Mouse (Mus musculus) ovary, postnatal 14 days (tissue): Measurements from ENCODE around the gene Cygb.
"Not testable (repeated sequence)": the region's sequence is repeated elsewhere in the genome, so short reads cannot be mapped to it uniquely, and the experiment has no call there.

Experiments used
- DNase-seq: peaks from one replicate; pipeline ENCODE4 v3.0.0; 2022; ENCODE audit warnings: low spot score

The Cygb gene

DNA sequence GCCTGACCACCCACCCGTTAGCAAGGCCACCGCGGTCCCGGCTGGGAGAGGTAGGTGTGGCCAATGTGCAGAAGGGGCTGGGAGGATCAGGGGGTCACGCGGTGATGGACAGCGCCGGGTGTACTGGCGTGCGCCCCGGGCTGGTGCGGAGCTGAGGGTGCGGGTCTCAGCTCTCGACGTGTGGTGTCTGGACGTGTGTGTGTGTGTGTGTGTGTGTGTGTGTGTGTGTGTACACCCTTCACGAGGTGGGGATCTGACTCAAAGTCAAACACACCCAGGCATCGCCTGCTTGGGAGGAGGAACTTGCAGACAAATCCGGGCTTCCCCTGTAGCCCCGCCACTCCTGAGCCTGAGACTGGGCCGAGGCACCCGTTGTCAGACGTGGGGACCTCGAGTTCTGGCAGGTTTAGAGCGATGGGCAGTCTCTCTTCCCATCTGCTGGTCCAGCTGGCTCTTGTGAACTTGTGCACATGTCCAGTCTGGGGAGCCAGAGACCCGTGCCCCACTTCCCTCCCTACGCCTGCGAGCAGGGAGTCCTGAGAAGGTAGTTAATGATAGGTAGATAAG, at the start of gene Cygb:
Gene Cygb (minus strand): TSS at position 59 of the 567 bp plus-strand sequence.
- no peak for DNase-seq

DNA sequence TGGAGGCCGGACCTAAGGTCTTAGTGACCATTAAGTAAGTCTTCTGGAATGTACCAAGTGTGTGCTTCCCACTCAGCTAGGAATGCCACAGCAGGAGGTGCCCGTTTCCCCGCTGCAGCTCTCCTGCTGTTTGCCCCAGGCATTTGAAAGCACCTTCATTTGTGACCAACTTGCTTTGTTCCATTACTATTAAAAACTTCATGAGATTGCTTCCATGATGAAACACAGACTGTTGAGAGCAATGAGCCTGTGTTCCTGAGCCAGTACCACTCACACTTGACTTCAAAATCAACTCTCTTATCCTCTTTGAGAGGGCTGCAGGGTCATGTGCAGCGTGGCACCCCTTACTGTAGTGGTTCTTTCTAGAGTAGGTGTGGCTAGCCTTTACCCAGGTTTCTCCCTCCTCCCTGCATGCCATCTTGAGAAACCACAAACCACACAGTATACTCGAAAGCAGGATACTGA, 47.3 kb upstream of the Cygb start:
- no peak for DNase-seq

DNA sequence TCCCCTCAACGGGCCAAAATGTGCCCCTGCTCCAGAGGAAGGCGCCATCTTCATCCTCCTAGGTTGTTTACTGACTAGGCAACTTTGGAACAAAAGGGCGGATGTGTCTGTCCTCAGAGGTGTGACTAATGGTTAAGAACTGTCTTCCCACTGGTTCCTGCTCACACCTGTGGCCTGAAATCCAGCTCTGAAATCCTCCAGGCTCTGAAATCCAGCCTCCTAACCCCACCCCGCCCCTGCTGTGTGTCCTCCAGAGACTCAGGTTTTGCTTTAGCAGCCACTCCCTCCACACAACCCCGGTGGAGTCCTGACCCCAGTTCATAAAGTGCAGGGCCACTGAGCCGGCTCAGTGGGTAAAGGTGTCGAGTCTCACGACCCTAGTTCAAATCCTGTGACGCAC, 43.4 kb upstream of the Cygb start:
- no peak for DNase-seq

DNA sequence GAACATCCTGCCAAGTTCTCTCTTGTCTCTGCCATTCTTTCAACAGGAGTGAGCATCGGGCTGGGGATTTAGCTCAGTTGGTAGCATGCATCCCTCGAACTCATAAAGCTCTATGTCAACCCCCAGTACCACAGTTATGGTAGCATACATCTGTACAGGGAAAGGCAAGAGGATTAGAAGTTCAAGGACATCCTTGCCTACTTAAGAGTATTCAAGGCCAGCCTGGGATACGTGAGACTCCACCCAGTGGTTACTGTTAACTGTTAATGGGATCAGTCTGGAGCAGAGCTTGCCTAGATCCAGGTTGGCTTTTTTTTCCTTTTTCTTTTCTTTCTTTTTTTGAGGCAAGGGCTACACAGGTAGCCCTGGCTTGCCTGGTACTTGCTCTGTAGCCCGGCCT, 42.3 kb upstream of the Cygb start:
- DNase-seq, result no peak

DNA sequence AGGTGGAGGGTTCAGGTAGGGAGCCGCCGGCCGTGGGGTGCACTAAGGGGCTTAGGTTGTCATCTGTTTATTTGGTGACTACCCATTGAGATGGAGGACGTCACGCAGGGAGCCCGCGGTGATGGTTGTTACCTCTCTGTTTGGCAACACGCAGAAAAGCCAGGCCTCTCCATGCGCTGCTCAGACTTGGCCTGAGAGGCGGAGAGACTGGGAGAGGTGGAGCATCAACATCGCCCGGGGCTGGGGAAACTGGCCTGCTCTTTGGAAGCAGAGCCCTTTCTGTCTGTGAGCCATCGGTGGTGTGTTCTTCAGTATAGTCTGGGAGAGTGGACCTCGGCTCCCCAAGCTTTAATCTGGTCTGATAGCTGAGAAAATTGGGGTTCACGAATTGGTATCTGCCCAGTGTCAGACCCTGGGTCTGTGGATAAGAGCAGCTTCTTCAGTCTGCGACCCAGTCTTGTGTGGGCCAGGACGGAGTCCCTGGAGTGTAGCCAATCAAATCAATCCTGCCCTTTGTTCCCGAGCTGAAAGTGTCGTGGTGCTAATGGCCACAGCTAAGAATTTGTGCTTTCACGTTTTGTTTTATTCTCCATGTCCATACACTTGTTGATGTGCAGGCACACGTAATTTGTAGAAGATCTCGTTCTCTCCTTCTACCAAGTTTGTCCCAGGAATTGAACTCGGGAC, 41.2 kb upstream of the Cygb start:
- DNase-seq, result no peak

DNA sequence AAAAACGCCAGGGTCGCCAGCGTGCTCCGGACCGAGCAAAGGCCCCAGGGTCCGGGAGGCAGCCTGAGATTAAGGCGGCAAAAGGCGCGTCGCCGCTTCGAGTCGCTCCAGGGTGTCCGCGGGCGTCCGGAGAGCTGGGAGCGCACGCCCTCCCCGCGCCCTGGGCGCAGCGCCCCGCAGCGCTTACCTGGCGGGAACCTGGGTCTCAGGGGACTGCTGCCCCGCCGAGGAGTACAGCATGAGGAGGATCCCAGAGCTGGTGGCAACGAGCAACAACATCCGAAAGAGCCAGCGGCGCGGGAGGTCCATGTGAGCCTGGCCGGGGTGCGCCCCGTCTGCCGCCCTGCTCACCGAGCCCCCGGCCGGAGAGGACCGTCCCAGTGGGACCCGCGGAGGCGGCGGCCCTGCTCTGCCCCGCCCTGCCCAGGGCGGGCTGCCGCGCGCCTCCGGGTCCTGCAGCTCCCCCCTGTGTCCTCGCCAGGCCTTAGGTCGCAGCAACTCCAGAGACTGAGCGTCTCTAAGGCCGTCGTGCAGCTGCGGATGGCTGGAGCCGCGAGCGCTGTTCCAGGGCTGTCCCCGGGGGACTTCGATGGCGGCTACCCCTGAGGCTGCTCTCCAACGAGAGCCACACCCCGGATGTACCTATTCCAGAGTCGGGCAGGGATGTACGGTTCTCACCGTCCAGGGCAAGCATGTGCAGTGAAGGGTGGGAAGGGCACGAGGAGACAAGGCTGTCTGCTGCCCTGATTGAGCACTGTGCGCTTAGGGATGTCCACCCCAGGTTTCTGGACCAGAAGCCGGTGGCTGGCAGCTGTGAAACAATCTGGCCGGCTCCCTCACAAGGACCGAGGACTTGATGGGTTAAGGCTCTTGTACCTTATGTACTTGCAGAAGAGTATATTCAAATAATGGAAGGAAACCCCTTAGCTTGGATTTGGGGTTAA, 40.4 kb upstream of the Cygb start:
- DNase-seq, result no peak

DNA sequence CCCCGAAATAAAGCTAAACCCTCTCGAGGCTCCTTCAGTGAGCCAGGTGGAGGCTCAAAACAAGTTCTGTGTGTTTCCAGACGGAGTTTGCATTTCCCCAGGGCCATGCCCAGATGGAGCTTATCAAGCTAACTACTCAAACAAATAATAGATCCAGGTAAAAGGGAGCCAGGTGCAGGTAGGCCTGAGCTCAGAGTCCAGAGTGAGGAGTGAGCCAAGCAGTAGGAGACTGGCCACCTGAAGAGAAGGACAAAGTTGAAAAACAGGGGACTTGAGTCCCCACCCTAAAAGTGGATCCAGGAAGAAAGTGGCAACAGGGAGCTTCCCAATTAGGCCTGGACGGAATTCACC, 39.8 kb upstream of the Cygb start:
- DNase-seq, result no peak

DNA sequence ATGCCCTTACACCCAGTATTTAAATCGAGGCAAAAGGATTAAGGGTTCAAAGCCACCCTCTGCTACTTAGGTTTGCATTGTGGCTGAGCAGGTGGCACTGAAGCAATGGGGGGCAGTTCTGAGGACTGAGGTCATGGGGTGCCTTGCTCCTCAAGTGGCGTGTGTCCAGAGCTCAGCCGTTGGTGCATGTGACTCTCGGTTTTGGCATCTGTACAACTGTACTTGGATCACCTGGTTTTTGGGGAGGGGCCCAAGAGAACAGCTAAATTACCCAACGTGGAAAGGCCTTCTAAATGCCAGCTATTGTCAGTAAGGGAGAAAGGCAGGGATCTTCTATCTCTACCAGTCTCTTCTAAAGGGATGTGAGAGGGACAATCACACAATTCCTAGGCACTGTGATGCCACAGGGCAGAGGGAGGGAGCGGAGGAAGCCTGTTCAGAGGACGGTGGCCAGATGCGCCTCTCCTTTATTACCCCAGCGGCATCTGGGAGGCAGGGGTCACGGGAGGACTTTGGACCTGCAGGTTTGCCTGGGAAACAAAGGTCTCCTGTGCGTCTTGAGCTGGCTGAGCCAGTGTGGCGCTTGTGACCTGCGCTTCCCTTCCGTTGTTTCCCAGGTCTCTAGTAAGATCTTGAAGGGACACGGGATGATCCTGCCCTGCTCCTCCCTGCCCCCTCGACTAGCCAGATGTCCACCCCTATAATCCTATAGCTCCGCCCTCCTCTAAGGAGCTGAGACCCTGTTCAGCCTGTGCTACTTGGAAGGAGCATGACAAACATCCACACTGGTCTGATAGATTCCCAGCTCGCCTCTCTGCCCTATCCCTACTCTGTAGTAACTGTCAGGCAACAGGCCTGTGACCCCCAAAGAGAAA, 36.8 kb upstream of the Cygb start:
- no peak for DNase-seq

DNA sequence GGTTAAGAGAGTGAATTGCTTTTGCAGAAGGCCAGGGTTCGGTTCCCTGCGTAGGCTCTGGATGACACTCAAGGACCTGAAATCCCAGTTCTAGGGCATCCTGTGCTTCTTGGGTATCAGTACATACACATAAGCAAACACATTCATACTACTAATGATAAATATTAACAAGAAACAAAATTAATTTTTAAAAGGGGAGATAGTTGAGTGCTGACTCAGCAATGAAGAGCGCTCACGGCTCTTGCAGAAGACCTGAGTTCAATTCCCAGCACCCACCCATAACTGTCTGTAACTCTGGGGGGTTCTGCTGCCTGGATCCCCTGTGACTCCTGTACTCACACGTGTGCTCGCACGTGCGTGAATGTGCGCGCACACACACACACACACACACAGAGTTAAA, 35.5 kb upstream of the Cygb start:
- DNase-seq, result no peak

DNA sequence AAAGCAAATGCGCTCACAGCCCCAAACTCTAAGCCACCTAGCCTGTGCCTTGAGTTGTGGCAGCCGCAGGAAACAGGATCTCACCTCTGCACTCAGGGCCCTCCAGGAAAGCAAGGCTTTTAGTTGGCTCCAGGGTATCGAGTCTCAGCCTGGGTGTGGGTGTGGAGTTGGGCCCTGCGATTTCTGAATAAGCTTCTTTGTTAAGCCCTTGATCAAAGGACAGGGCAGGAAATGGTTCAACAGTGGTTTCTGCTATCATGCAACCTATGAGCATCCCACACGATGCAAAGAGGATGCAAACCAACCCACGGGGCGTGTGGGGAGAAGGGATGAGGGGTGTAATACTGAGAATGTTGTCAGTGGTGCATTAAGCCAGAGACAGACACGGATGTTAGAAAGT, 33.8 kb upstream of the Cygb start:
- DNase-seq, result no peak

DNA sequence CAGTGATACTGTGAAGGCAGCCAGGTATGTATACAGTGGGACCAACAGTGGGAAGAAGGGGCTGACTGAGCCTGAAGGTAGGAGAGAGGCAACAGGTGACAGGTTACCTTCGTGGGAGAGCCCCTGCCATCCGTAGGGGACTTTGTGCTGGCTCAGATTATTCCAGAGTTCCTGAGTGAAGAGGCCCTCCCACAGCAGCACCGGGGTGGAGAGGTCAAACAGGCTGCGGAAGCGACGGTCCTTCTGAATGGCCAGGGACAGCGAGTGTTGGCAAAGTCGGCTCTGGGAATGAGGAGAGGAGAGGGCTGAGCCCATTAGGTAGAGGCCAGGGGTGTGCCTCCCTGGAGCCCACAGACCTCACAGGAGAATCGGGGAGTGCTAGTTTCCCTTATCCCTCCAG, 31.6 kb upstream of the Cygb start:
- DNase-seq, result no peak

DNA sequence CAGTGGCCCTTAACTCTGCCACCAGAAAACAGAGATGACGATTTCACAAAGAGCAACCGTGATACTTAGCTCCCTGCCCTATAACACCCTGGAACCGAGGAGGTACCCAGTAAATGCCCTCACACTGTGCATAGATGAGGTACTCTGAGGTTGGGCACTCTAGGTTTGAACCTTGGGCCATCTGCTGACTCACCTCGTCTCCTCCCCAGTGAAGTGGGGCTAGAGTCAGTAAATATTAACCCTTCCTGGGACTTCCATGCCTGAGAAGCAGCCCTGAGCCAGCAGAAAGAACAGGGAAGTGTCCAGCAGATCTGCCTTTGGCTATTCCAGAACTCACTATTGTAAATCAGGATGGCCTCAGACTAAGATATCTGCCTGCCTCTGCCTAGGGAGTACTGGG, 29.7 kb upstream of the Cygb start:
- DNase-seq, result no peak

DNA sequence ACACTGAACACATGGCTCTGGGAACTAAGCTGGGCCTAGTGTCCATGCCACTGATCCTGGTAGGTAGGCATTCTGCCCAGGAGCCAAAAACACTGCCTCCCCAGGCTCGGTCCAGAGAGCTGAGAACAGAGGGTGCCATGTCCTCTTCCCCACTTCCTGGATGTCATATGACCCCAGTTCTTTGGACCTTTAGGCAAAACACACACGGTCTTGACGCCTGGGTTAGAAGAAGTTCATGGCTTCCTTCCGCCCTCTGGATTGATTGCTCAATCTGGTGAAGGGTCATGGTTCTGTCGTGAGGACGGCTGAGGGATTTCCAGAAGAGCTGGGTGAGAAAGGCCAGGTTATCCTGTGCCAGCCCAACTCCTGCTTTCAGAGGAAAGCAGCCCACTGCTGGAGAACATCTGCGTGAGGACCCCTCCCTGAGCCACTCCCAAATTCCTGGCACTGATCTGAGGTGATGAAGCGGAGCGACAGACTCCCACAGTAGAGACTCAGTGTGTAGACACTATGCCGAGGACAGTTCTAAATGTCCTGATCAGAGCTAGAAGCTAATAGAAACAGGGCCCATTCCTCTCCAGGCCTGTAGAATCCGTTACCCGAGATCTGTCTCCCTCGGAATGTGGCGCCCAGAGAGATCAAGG, 28.5 kb upstream of the Cygb start:
- DNase-seq, result no peak

DNA sequence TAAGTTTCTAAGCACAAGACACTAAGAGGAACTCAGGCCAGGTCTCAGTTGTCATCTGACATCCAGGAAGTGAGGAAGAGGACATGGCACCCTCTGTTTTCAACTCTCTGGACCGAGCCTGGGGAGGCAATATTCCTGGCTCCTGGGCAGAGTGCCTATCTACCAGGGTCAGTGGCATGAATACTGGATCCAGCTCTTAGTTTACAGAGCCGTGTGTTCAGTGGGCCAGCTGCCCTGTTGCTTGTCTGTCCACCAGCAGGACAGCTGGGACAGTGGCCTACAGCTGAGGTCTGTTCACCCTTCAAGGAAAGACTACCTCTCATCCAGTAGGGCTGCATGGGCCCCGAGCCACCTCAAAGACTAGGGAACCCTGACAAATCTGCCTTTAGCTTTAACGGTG, 27.0 kb upstream of the Cygb start:
- DNase-seq, result no peak

DNA sequence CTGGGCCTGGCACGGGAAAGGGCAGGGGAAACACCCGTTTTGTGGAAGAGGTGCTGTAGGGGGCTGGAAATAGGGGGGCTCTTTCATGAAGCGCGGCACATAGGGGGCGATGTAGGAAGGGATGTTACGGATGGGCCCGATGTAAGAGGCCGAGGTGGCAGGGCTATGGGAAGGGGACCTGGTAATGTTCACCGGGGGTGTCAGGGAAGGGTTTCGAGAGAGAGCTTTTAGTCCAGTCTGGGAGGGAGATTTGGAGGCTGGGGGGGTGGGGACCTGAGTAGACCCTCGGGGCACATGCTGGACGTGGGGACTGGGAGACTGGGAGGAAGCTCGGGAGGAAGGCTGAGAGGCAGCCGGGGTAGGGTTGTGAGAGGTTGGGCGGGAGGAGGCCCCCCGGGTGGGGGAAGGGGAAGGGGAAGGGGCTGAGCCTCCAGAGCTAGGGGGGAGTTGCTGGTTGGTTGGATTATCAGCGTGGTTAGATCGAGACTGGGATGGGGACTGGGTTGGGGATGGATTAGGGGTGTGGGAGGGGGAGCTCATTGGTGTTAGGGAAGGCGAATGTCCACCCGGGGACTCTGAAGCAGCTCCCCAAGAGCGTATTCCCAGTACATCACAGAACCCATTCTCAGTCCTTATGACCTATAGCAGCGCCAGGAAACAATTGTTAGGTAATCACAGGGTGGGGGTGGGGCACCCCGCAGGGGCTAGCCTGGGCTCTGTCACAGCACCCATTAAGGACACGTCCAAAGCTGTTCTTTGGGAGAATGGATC, 26.4 kb upstream of the Cygb start:
- no peak for DNase-seq

DNA sequence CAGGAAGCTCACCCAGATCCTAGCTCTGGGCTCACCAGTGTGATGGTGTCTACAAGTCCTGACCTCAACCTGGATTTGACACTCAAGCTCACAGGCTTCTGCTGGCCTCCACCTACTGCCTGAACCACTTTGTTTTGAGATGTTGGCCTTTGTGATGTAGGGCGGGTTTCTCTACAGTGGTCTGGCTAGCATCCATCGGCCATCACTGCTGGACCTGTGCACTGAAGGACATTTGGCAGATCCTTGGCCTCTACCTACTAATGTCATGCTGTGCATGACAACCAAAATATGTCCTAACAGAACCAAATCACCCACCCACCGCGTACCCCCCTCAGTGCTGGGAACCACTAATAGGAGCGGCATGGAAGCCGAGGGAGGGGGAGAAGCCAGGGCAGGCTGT, 25.0 kb upstream of the Cygb start:
- DNase-seq, result no peak

DNA sequence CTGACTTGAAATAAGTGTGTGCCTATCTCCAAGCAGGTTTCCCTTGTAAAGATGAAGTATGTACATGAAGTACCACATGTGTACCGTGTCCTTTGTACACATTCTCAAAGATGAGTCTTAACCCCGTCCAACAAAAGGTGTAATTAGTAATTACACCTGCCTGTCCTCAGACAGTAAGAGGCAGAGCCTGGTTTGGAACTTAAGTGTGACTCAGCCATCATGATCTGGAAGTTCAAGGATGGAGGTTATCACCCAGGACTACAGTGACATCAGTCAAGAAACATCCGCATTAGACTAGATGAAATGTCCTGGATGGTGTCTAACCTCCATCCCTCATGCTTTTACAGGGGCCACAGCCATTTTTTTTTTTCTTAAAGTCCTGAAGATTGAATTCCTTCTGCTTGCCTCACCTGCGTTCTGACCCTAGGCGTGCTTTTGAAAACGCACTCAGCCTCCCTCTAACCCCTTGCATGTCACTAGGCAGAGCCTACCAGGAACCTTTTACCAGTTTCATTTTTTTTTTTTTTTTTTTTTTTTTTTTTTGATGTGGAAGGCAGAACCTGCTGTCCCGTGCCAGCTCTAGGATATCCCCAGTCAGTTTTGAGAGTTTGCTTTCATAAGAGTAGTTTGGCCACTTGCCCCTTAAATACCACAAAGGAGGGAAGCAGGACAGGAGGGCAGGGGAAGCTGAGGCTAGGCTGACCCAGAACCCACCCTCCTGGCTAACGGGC, 23.8 kb upstream of the Cygb start:
- DNase-seq, result no peak

DNA sequence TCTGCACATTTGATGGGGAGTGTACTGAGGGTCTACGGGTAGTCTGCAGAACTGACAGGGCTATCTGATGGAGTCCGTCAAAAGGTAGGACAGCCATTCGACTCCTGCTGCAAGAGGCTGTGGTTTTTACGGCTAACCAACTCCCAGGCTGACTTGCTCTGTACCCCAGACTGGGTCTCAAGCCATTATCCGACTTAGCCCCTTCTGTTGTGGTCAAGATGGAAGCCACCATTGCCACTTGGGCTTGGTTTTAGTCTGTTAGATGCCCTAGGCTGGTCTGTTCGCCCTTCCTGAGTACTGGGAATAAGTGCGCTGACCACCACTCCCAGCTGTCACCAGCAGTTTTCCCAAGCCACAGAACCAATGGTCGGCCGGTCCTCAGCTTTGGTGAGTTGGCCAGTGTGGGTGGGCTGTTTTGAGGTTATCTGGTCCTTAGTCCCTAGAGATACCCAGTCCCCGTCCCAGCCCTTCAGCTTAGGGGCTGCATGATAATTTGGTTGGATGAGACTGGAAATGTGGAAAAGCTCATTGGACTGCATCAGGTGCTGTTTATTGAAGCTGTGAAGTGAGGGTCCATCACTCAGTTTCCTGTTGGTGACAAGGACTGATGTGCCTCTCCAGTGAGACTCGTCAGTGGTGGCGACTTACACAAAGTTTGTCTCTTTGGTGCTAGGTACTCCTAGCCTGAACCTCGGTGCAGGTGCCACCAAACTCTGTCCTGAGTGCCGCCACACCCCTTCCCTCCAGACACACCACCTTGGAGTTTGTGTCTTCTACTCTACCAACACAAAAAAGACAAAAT, 22.3 kb upstream of the Cygb start:
- no peak for DNase-seq

DNA sequence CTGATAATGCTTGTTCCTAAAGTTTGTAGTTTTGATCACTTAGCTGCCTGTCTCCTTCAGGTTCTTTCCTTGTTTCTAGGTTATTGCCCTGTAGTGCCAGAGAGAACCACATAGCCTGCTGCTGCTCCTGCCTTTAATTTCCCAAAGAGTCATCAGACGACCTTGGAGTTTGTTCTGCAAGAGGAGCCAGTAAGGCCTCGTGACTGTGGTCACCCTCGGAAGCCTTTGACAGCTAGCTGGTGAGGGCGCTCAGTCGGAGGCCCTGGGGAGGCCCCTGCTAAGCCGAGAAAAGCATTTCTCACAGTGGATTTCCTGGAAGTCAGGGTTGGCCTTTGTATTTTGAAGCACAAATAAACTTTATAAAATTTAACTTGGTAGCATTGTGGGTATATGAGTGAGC, 21.3 kb upstream of the Cygb start:
- DNase-seq, result not testable (repeated sequence)
